Mouse (Mus musculus) Patski (cell line): ENCODE data around the gene Gpkow. TPM values are rescaled to one million over a fixed set of nuclear protein-coding genes. Genes with fewer than 3 reads are reported as not detected.

Source experiments
- ATAC-seq: fragments of 100-300 bp; one replicate; pipeline ENCODE4 v1.8.0; 2021
- CTCF ChIA-PET: fragments of 350-600 bp; sonication (Branson Sonifier 250); formaldehyde crosslinking; loops from one replicate; lab custom pipeline; 2022; ENCODE audit warnings: inconsistent platforms; lab: Charles Lee
- POLR2A ChIA-PET: fragments of 350-600 bp; sonication (Branson Sonifier 250); formaldehyde crosslinking; loops from one replicate; lab custom pipeline; 2022; ENCODE audit warnings: antibody characterized with exemption, inconsistent platforms; lab: Charles Lee
- DNase-seq: peaks from one replicate; pipeline ENCODE4 v3.0.0-alpha.2; 2011; ENCODE audit warnings: low read depth, low spot score
- H3K27me3 ChIP-seq: fragments of 371-371 bp; one replicate; pipeline ENCODE4 v1.5.1; 2021
- CTCF ChIP-seq: fragments of 100-300 bp; IDR thresholded peaks from one replicate; pipeline ENCODE4 v1.5.1; 2021
- in situ Hi-C: fragments of 300-500 bp; cut with MboI; formaldehyde crosslinking; loops from 3 replicates; pipeline ENCODE4 v1.11.1; 2018; ENCODE audit warnings: low pct_unique_long_range_greater_than_20kb, mixed read lengths
- polyA plus RNA-seq: library from polyadenylated mRNA; unstranded; gene quantifications from one replicate; pipeline ENCODE4 v1.2.3, GENCODE M21; 2021

Gene Gpkow
- polyA plus RNA-seq, result 36.4 TPM

- ChIA-PET CTCF (no interaction called here), POLR2A (interaction anchor here (0.5 to 1.1 kb wide), 2 partner anchors 10 to 65 kb away, joined by 3 to 9 read pairs; no protein-coding TSS in a partner anchor)
- TF ChIP-seq CTCF, result no peak
- DNase-seq, result peak; percentile 35
- in situ Hi-C loops, result loop anchor here (10.0 kb wide), 1 partner anchor 222 kb away; no protein-coding TSS in a partner anchor
- peak; percentile 78 for ATAC-seq
- H3K27me3 ChIP-seq, result no peaks in the 10 kb centered on the region
Observed at GRCm38 (mm10) chrX:7696954-7697381, at the start of gene Gpkow. Gpkow (plus strand) TSS chrX:7697131.

- ATAC-seq (peak; percentile 95), DNase-seq (peak; percentile 74)
- ChIA-PET POLR2A (interaction anchor here (0.7 kb wide), 1 partner anchor 94 kb away, joined by 3 read pairs; no protein-coding TSS in a partner anchor), CTCF (no interaction called here)
- no peak for TF ChIP-seq CTCF
- in situ Hi-C loops, result loop anchor here (5.0 to 25.0 kb wide), 4 partner anchors 176 to 1386 kb away; no protein-coding TSS in a partner anchor
- peaks cover 4% of the 10 kb centered on the region for H3K27me3 ChIP-seq
Observed at GRCm38 (mm10) chrX:7648671-7649304, 48.1 kb upstream of the Gpkow start.

GRCm38 (mm10) chrX:7657221-7657639 lies 39.7 kb upstream of the Gpkow start, which contains the start of gene Prickle3:
Prickle3 (plus strand) TSS chrX:7657260.
- CTCF ChIA-PET, result no interaction called here
- in situ Hi-C loops, result no loop called here
- no peak for TF ChIP-seq CTCF
- DNase-seq (no peak), ATAC-seq (no peak)
- peaks cover 13% of the 10 kb centered on the region for H3K27me3 ChIP-seq
- POLR2A ChIA-PET, result interaction anchor here (0.5 kb wide), 1 partner anchor 54 kb away, joined by 3 read pairs; no protein-coding TSS in a partner anchor

- in situ Hi-C loops, result no loop called here
- ChIA-PET POLR2A (no interaction called here), CTCF (no interaction called here)
- peaks cover 13% of the 10 kb centered on the region for H3K27me3 ChIP-seq
- DNase-seq (no peak), ATAC-seq (no peak)
- no peak for TF ChIP-seq CTCF
Observed at GRCm38 (mm10) chrX:7658031-7658784, 38.7 kb upstream of the Gpkow start.

GRCm38 (mm10) chrX:7658785-7659589 lies 37.9 kb upstream of the Gpkow start:
- CTCF ChIA-PET, result no interaction called here
- TF ChIP-seq CTCF, result no peak
- ATAC-seq (no peak), DNase-seq (no peak)
- H3K27me3 ChIP-seq, result peaks cover 13% of the 10 kb centered on the region
- POLR2A ChIA-PET, result no interaction called here
- in situ Hi-C loops, result no loop called here

- ATAC-seq (no peak), DNase-seq (no peak)
- POLR2A ChIA-PET, result no interaction called here
- TF ChIP-seq CTCF, result no peak
- H3K27me3 ChIP-seq, result peaks cover 13% of the 10 kb centered on the region
- in situ Hi-C loops, result no loop called here
- CTCF ChIA-PET, result no interaction called here
Observed at GRCm38 (mm10) chrX:7661086-7661485, 35.8 kb upstream of the Gpkow start.

- ATAC-seq, result no peak
- no peak for TF ChIP-seq CTCF
Observed at GRCm38 (mm10) chrX:7662936-7663335, 34.0 kb upstream of the Gpkow start.

GRCm38 (mm10) chrX:7664791-7665190 lies 32.1 kb upstream of the Gpkow start:
- no peaks in the 10 kb centered on the region for H3K27me3 ChIP-seq
- ATAC-seq (no peak), DNase-seq (no peak)
- ChIA-PET POLR2A (no interaction called here), CTCF (no interaction called here)
- no peak for TF ChIP-seq CTCF
- in situ Hi-C loops, result no loop called here

More at GRCm38 (mm10) chrX:7662936-7663335, 34.0 kb upstream of the Gpkow start:
- ChIA-PET POLR2A (no interaction called here), CTCF (no interaction called here)
- in situ Hi-C loops, result no loop called here
- DNase-seq, result no peak
- H3K27me3 ChIP-seq, result peaks cover 5% of the 10 kb centered on the region

GRCm38 (mm10) chrX:7665739-7666502 lies 31.0 kb upstream of the Gpkow start:
- in situ Hi-C loops, result no loop called here
- TF ChIP-seq CTCF, result no peak
- POLR2A ChIA-PET, result no interaction called here
- ATAC-seq, result no peak
- DNase-seq, result no peak
- CTCF ChIA-PET, result no interaction called here
- no peaks in the 10 kb centered on the region for H3K27me3 ChIP-seq
